Mouse (Mus musculus) left cerebral cortex, postnatal 10 days (tissue): ENCODE data around the gene Car11. TPM values are rescaled to one million over a fixed set of nuclear protein-coding genes. Genes with fewer than 3 reads are reported as not detected.

Experiments used
- DNase-seq, 2 experiments: peaks; one replicate each; pipeline ENCODE4 v3.0.0; 2021 to 2022; ENCODE audit warnings: low spot score in 2 of 2, mixed read lengths in 1 of 2; ENCODE audit errors: extremely low spot score in 1 of 2
- intact Hi-C: fragments of 180-260 bp; cut with DNase I; formaldehyde crosslinking; loops from one replicate; pipeline ENCODE4 v1.15.1; 2025
- total RNA-seq, 2 experiments: library from RNA; stranded (reverse); gene quantifications; 2 replicates each; pipeline ENCODE4 v1.2.3; 2021

The Car11 gene
- total RNA-seq, 2 experiments from 2014 or later, result 152 to 154 TPM

DNA sequence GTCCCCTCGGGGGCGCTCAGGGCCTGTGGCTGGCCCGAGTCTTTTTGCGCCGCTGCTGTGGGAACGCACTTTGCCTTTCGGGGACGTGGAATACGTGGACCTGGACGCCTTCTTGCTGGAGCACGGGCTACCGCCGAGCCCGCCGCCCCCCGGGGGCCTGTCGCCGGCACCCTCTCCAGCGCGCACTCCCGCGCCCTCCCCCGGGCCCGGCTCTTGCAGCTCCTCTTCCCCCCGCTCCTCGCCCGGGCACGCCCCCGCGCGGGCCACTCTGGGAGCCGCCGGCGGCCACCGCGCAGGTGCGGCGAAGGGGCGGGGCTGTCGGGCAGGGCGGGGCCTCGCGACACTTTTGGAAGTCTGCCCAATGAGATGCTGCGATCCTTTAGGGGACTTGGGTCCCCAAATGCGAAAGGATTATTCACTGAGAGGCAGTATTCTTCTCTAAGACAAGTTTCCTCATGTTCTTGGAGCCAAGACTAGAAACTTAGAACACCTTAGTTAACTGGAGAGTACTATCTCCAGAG, 7.1 kb downstream of the Car11 start:
- intact Hi-C loops, result no loop called here
- peak in 1 of 2 experiments; percentile 96 for DNase-seq

DNA sequence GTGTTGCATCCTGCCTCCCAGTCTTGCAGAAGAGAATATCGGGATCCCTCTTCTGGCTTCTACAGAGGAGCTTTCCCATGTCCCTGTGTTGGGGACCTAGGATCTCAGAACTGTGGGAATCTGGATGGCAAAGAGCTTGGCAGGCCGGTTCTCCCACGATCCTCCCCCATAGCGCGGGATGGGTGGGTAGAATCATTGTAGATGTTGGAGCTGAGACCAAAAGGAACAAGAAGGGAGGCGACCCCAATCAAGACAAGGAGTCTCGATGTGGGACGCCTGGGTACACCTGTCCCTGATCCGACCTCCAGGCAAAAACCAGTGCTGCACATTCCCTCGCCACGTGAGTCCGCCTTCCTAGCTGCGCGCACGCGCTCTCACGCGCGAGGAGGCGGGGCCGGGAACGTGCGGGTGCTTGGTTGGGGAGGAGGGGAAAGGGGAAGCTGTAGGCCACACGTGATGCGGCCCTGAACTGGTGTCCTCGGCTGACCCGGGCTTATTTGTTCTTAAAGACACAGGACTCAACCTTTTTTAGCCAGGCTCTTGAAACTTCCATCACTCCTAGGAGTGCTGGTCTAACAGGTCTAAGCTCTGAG, 7.8 kb downstream of the Car11 start:
- intact Hi-C loops, result no loop called here
- peak; percentile 92 to 98 for DNase-seq

DNA sequence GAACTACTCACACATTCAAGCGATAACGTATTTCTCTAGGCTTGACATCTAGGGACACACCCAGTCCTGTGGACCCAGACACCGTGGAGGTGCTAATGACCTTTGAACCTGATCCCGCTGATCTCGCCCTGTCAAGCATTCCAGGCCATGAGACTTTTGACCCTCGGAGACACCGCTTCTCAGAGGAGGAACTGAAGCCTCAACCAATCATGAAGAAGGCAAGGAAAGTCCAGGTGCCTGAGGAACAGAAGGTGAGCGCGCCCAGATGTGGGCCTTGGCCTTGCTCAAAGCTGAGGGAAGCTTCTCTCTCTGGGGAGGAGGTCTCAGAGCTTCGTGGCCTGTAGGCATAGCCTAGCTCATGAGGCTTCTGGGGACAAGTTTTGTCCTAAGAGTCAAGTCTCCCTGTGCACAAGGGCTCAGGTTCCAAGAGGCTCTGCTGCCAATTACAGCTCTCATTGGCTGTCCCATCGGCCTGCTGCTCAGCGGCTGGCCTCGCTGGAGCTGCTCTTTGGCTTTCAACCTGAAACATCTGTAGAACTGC, 8.6 kb downstream of the Car11 start:
- no peak for DNase-seq
- intact Hi-C loops, result no loop called here

- DNase-seq, result no peak
- intact Hi-C loops, result no loop called here
These were observed 9.4 kb downstream of the Car11 start for GRCm38 (mm10) chr7:45709036-45709435.

GRCm38 (mm10) chr7:45709677-45710355, 10.2 kb downstream of the Car11 start:
- intact Hi-C loops, result no loop called here

DNA sequence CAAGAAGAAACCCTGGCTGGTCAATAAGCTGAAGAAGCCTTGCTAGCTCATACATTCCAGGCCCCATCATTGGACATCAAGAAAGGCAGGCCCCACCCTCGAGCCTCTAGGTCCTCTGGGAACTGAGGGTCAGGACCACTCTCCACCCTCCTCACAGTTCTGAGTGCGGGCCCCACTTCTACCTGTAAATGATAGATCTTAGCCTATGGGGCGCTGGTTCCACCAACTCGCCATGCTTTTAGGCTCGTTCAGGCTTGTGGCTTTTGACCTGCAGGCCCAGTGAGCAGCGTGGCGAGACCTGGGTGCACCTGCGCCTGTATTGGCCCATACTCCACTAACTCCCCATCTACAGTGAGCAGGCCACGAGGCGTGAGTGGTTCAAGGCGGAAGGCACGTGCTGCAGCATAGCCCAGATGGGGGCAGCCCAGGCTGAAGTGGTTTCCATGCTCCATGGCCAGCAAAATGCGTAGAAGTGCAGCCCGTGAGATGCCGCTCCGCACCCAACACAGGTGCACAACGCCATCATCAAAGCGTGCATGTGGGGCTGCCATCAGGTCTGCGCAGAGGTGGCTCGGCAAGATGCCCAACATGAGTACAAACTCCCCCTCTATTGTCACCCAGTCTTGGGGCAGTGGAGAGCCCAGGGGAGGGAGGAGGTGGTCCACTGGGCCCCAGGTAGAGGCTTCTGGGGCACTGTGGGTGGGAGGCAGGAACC, 11.0 kb downstream of the Car11 start:
- intact Hi-C loops, result no loop called here
- peak in 1 of 2 experiments; percentile 36 for DNase-seq

More at GRCm38 (mm10) chr7:45709677-45710355, 10.2 kb downstream of the Car11 start:
- DNase-seq, result no peak

GRCm38 (mm10) chr7:45711316-45712021, 11.8 kb downstream of the Car11 start:
- intact Hi-C loops, result no loop called here
- peak in 1 of 2 experiments; percentile 50 for DNase-seq

DNA sequence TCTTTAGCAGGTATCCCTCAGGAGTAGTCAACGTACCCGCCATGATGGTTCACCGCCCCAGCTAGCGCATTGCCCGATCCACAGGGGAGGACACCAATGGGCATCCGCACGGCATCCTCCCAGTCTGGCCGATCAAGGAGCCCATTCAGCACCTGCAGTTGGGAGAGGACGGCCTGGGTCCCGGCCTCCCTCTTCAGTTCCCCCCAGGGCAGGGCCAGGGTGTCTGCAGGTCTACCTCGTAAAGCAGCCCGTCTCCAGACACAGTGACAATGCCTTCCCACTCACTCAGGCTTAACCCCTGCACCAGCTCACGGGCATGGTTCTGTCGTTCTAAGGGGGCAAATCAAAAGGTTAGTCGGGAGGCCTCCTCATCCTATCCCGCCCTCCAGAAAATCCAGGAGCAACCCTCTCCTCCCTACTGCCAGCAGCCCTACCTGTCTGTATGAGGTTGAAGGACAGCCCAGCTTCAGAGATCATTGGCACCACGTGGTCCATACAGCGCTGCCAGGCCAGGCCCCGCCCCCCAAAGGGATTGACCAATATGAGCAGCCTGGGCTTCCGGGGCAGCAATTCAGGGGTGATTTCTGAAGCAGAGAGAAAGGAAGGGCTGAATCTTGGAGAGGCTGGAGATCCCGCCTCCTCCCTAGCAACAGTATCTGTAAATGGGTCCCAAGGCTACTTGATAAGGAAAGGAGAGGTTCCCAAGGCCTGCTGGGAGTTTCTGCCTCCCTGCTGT, 12.5 kb downstream of the Car11 start:
- intact Hi-C loops, result no loop called here
- DNase-seq, result peak in 1 of 2 experiments; percentile 62

DNA sequence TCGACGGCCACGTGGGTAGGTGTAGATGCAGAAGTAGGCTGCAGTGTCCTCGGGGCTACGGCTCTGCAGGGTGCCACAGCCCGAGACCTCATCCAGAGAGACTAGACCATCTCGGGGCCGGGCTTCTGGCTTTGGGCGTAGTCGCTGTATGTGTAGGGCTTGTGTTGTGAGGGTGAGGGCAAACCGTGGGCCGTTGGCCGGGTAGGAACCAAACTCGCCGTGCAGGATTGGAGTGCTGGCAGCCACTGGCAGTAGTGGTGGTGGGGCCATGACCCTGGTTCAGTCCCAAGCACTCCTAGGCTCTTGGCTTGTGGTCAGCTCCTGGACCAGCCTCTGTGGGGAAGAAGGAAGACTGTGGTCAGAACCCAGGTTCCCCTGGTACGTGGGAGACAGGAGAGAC, 13.8 kb downstream of the Car11 start:
- peak in 1 of 2 experiments; percentile 48 for DNase-seq
- intact Hi-C loops, result no loop called here

- intact Hi-C loops, result no loop called here
- no peak for DNase-seq
These were observed 14.4 kb downstream of the Car11 start for GRCm38 (mm10) chr7:45713881-45714520.

- intact Hi-C loops, result no loop called here
- DNase-seq, result peak in 1 of 2 experiments; percentile 34
These were observed 15.0 kb downstream of the Car11 start for GRCm38 (mm10) chr7:45714630-45715089.

GRCm38 (mm10) chr7:45715090-45715708, 15.6 kb downstream of the Car11 start, which contains the start of gene Rpl18:
Gene Rpl18 (plus strand): TSS chr7:45715457.
- peak; percentile 98 to 100 for DNase-seq
- intact Hi-C loops, result no loop called here

DNA sequence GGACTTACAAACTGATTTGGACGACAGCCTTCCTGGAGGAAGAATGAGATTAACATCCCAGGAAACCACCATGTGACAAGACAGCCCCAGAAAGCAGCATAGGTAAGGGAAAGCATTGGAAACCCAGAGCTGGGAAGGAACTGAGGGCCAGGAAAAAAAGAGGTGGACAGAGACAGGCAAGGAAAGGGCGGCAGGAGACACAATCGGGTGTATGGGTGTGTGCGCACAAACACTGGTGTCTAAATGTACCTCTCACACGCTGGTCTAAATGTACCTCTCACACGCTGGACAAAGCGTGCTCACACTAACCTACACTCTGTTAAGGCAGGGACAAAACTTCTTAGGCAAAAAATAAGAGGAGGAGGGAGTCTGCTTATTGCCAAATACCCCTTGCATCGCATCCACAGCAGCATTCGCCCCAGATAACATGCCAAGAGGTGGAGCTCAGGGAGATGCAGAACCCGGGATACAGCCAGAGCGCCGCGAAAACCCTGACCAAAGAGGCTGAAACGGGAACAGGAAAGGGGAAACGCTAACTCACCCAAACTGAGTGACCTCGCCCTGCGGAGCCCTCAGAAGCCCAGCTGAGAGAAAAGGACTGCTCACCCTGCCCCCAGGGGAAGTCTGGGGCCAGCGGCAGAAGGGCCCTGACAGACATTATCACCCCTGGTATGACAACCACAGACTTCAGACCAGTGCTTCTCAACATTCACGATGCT, 16.3 kb downstream of the Car11 start:
- intact Hi-C loops, result no loop called here
- no peak for DNase-seq

DNA sequence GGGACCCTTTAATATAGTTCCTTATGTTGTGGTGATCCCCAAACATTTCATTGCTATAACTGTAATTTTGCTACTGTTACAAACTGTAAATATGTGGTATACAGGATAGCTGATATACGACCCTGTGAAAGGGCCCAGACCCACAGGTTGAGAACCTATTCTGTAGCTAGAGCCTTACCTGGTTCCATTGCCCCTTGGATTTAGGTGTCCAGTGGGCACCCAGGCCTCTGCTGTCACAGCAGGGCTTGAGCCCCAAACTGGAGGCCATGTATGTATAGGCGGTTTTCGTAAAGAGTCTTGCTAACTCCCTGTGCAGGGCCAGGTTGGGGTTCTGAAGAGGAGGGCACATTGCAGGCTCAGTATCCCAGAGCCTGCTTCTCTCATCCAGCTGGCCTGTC, 16.8 kb downstream of the Car11 start:
- intact Hi-C loops, result no loop called here
- no peak for DNase-seq

DNA sequence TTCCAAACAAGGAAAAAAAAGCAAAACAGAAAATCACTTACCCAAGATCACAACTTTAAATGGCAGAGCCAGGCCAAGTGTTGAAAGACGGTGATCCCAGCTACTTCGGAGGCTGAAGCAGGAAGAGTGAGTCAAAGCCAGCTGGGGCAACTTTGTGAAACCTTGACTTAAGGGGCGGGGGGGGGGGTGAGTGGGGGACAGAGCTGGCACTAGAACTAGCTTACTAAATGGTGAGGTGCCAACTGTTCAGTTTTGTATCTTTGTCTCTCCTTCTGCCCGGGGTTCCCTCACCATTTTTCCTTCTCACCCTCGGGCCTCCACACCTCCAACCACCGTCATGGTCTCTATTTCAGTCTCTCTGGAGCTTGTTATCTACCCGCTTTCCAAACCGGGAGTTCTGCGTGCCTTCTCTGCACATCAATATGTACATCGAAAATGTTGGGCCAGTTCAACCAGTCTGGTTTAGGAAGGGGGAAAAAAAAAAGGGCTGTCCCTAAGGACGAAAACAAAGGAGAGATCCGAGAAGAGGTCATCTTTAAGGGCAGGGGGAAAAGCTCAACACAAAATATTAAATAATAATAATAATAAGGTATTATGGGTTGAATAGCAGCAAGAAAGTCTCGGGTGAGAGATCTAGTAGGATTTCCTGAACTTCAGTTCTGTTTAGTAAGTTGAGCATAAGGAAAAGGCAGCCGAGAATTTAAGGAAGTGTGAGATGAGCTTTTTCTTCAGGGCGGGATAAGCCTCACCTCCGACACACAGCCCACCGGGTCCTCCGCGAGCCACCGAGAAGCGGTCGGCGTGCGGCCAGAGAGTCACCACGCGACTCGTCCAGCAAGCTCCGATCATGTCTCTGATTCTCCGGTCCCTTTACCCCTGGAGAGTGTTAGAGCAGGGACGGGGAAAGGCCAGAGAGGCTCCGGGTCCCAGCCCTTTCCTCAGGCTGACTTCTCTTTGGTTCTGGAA, 17.6 kb downstream of the Car11 start:
- no peak for DNase-seq

GRCm38 (mm10) chr7:45717918-45718297, 18.3 kb downstream of the Car11 start, which contains the start of gene Sphk2:
Gene Sphk2 (minus strand): TSS chr7:45718002.
- intact Hi-C loops, result no loop called here
- DNase-seq, result peak; percentile 99 to 100

More for the DNA sequence above, 17.6 kb downstream of the Car11 start:
- intact Hi-C loops, result no loop called here
